Comparison of ENCODE assay signal across 22 mouse cellular contexts in genomic region chr17:24625472-24625871, GRCm38 (mm10). TPM values are rescaled to one million over a fixed set of nuclear protein-coding genes. Genes with fewer than 3 reads are reported as not detected.
DNase-seq lines count a peak whose midpoint lies in the region; TF ChIP-seq lines count a peak whose summit lies in the region.
"Had no signal": no experiment of that assay in that cellular context is flagged by ENCODE, and none has a peak within 500 bp of the region (broad histone marks: within the 10 kb centered on the region; RNA-seq: fewer than 3 reads in every experiment).

No protein-coding gene starts in this region.

- no peak for TF ChIP-seq POLR2A in MEL (IDR thresholded peaks at IDR 0.05; ENCODE audit: control insufficient read depth in 1 of 2, insufficient read depth in 1 of 2, low read depth in 1 of 2, low read length in 2 of 2, poor library complexity in 1 of 2)

- no peaks in the 10 kb centered on the region for H3K9me3 ChIP-seq in MEL (replicated peaks; ENCODE audit: insufficient read depth, low read length)
- H3K9me3 ChIP-seq: G1E had no signal

- no peaks in the 10 kb centered on the region for H3K79me2 ChIP-seq in MEL (ENCODE audit: control insufficient read depth, insufficient read depth, low read length, poor library complexity)

- peak; percentile 76 for DNase-seq in MEL (ENCODE audit: low read depth, low spot score)
- no peak for DNase-seq in heart, adult 18-20 months
- DNase-seq: adrenal gland, adult 2 months; adrenal gland, adult 8-10 months; adrenal gland, postnatal 10 days; adrenal gland, postnatal 14 days; adrenal gland, postnatal 25 days; adrenal gland, postnatal 36 days; B cell, adult 2 months; cerebellum, adult 11 months; cerebellum, adult 11-12 months; cerebellum, adult 18-20 months; cerebellum, adult 2 months; cerebellum, adult 8-10 months had no signal

- peaks cover 3 to 7% of the 10 kb centered on the region in 2 experiments; a peak in 3 of 4 replicates for H3K36me3 ChIP-seq in MEL (ENCODE audit: control insufficient read depth in 1 of 2, insufficient read depth in 2 of 2, low read length in 2 of 2)

- no peak overlapping the region for H3K9ac ChIP-seq in MEL (ENCODE audit: control insufficient read depth, low read depth, low read length, poor library complexity, severe bottlenecking)

- H3K4me1 ChIP-seq in MEL (ENCODE audit: control insufficient read depth in 1 of 2, insufficient read depth in 2 of 2, low read length in 2 of 2) = peaks cover 4 to 12% of the 10 kb centered on the region in 2 experiments

- no peaks in the 10 kb centered on the region for H3K27me3 ChIP-seq in MEL (ENCODE audit: control insufficient read depth in 1 of 2, insufficient read depth in 2 of 2, low read length in 2 of 2)
- H3K27me3 ChIP-seq: CH12.LX, Patski had no signal

- peak; percentile 67 to 68; a peak in 3 of 4 replicates for TF ChIP-seq EP300 in MEL (IDR thresholded peaks at IDR 0.05; ENCODE audit: low read depth in 1 of 2, low read length in 2 of 2)

- TF ChIP-seq CTCF in MEL (IDR thresholded peaks at IDR 0.05 in 2 of 3, conservative IDR thresholded peaks at IDR 0.05 in 1 of 3; ENCODE audit: control insufficient read depth in 1 of 3, insufficient read depth in 1 of 3, low read depth in 2 of 3, low read length in 3 of 3, poor library complexity in 1 of 3, severe bottlenecking in 1 of 3) = no peak

- peak overlapping the region; percentile 53 for H3K27ac ChIP-seq in MEL (ENCODE audit: control insufficient read depth, low read depth, low read length)

- H3K4me3 ChIP-seq in MEL (ENCODE audit: control insufficient read depth in 1 of 2, insufficient read depth in 1 of 2, low read depth in 2 of 2, low read length in 2 of 2) = no peak overlapping the region

- no peak for TF ChIP-seq RAD21 in MEL (IDR thresholded peaks at IDR 0.05; ENCODE audit: low read depth, low read length)

TF ChIP-seq in MEL, 35 proteins besides CTCF, POLR2A, EP300 and RAD21:
- TF ChIP-seq TCF12 (IDR thresholded peaks at IDR 0.05; ENCODE audit: low read depth, low read length) (peak; percentile 33; the same call in 1 of the 2 replicates), GATA1 (IDR thresholded peaks at IDR 0.05; ENCODE audit: low read depth, low read length) (peak; percentile 79), HCFC1 (IDR thresholded peaks at IDR 0.05; ENCODE audit: low read depth, low read length) (peak; percentile 28; the same call in 1 of the 2 replicates), MYC (IDR thresholded peaks at IDR 0.05; ENCODE audit: low read depth, low read length) (no peak), ETS1 (IDR thresholded peaks at IDR 0.05; ENCODE audit: low read depth, low read length) (peak; percentile 54; the same call in 1 of the 2 replicates), MAX (IDR thresholded peaks at IDR 0.05; ENCODE audit: low read length) (no peak), E2F4 (IDR thresholded peaks at IDR 0.05; ENCODE audit: borderline replicate concordance, low read depth, low read length) (no peak), BHLHE40 (IDR thresholded peaks at IDR 0.05; ENCODE audit: borderline replicate concordance, low read depth, low read length) (no peak), CHD1 (IDR thresholded peaks at IDR 0.05; ENCODE audit: low read depth, low read length) (no peak), SIN3A (IDR thresholded peaks at IDR 0.05; ENCODE audit: low read length) (peak; percentile 51), JUND (IDR thresholded peaks at IDR 0.05; ENCODE audit: low read depth, low read length) (no peak), NRF1 (IDR thresholded peaks at IDR 0.05; ENCODE audit: insufficient read depth, low read depth, low read length, poor library complexity, severe bottlenecking) (no peak), ZKSCAN1 (IDR thresholded peaks at IDR 0.05; ENCODE audit: low read depth, low read length) (no peak), USF2 (IDR thresholded peaks at IDR 0.05; ENCODE audit: borderline replicate concordance in 1 of 2, insufficient read depth in 1 of 2, low read depth in 1 of 2, low read length in 2 of 2) (no peak), MYB (IDR thresholded peaks at IDR 0.05; ENCODE audit: low read depth, low read length) (peak; percentile 39; the same call in 1 of the 2 replicates), MAFK (IDR thresholded peaks at IDR 0.05; ENCODE audit: borderline replicate concordance, low read depth, low read length) (no peak), ZC3H11A (IDR thresholded peaks at IDR 0.05; ENCODE audit: low read depth, low read length) (no peak), MXI1 (IDR thresholded peaks at IDR 0.05; ENCODE audit: low read depth, low read length) (0 out of 2 replicates have a peak, but pooled peaks have one; percentile 41), ELF1 (IDR thresholded peaks at IDR 0.05; ENCODE audit: low read depth, low read length) (0 out of 2 replicates have a peak, but pooled peaks have one; percentile 30), RCOR1 (IDR thresholded peaks at IDR 0.05; ENCODE audit: low read depth, low read length) (no peak)

RNA-seq across cellular contexts. Expression of gene Tsc2, which starts 7.0 kb away (rescaled TPM):
- total RNA-seq in MEL (2012; rRNA removed) = 44.0 and 48.8 TPM in 2 replicates
- 10 to 100 TPM in 1 of 2 experiments, not detected in 1; 99.2 TPM for polyA plus RNA-seq in MEL (2012; ENCODE audit: insufficient read depth in 1 of 2, insufficient read length in 2 of 2, low read depth in 1 of 2, low replicate concordance in 2 of 2, missing spikeins in 1 of 2)
- total RNA-seq in heart, adult 18-20 months (2021) = 100 to 1,000 TPM; 104 to 108 TPM

RNA-seq across cellular contexts. Expression of gene Nthl1, which starts 7.0 kb away (rescaled TPM):
- total RNA-seq in MEL (2012; rRNA removed) = 26.1 and 31.4 TPM in 2 replicates
- 100 to 1,000 TPM in 1 of 2 experiments, 10 to 100 TPM in 1; 32.0 to 262 TPM for polyA plus RNA-seq in MEL (2012; ENCODE audit: insufficient read depth in 1 of 2, insufficient read length in 2 of 2, low read depth in 1 of 2, low replicate concordance in 2 of 2, missing spikeins in 1 of 2)
- 1 to 10 TPM; 2.6 to 3.1 TPM for total RNA-seq in heart, adult 18-20 months (2021)

RNA-seq across cellular contexts. Expression of gene Slc9a3r2, which starts 24.7 kb away (rescaled TPM):
- total RNA-seq in MEL (2012; rRNA removed) = 0.75 and 0.96 TPM in 2 replicates
- polyA plus RNA-seq in MEL (2012; ENCODE audit: insufficient read depth in 1 of 2, insufficient read length in 2 of 2, low read depth in 1 of 2, low replicate concordance in 2 of 2, missing spikeins in 1 of 2) = 1 to 10 TPM in 1 of 2 experiments, not detected in 1; 3.5 TPM
- total RNA-seq in heart, adult 18-20 months (2021) = 100 to 1,000 TPM in 1 of 2 experiments, 10 to 100 TPM in 1; 88.2 to 103 TPM
- polyA plus RNA-seq: activated CD4-positive, CD25-positive, alpha-beta regulatory T cell, adult 4 months; CD4-positive, CD25-positive, alpha-beta regulatory T cell, adult 4 months had no signal

RNA-seq across cellular contexts. Expression of gene Npw, which starts 32.8 kb away (rescaled TPM):
- total RNA-seq in MEL (2012; rRNA removed) = not detected in 2 replicates
- polyA plus RNA-seq in MEL (2012; ENCODE audit: insufficient read depth in 1 of 2, insufficient read length in 2 of 2, low read depth in 1 of 2, low replicate concordance in 2 of 2, missing spikeins in 1 of 2) = not detected
- total RNA-seq in heart, adult 18-20 months (2021) = not detected
- total RNA-seq: adrenal gland, adult 18-20 months; adrenal gland, adult 2 months; adrenal gland, adult 8-10 months; adrenal gland, postnatal 10 days; adrenal gland, postnatal 14 days; adrenal gland, postnatal 25 days; adrenal gland, postnatal 36 days; adrenal gland, postnatal 4 days; CH12.LX; G1E had no signal
- polyA plus RNA-seq: brain, embryonic 14.5 days; CD4-positive, CD25-positive, alpha-beta regulatory T cell, adult 4 months; cerebellum, adult 2 months; G1E; Patski had no signal

RNA-seq across cellular contexts. Expression of gene Zfp598, which starts 44.0 kb away (rescaled TPM):
- 21.9 and 22.2 TPM in 2 replicates for total RNA-seq in MEL (2012; rRNA removed)
- polyA plus RNA-seq in MEL (2012; ENCODE audit: insufficient read depth in 1 of 2, insufficient read length in 2 of 2, low read depth in 1 of 2, low replicate concordance in 2 of 2, missing spikeins in 1 of 2) = 10 to 100 TPM; 59.0 to 80.4 TPM
- total RNA-seq in heart, adult 18-20 months (2021) = 10 to 100 TPM; 16.4 to 17.2 TPM

Comparison
In these comparisons a context has a peak if more than half of its experiments do, and no peak if none do; other contexts are left out.
1. RNA of gene Slc9a3r2, which starts 24.7 kb away (total RNA-seq): 88.2 to 103 TPM in heart, adult 18-20 months; 0.75 to 0.96 TPM in MEL; every median in the first group is over 10 times any median in the second.